Mouse (Mus musculus): Measurements from ENCODE around the gene Atp2b4.

DNA sequence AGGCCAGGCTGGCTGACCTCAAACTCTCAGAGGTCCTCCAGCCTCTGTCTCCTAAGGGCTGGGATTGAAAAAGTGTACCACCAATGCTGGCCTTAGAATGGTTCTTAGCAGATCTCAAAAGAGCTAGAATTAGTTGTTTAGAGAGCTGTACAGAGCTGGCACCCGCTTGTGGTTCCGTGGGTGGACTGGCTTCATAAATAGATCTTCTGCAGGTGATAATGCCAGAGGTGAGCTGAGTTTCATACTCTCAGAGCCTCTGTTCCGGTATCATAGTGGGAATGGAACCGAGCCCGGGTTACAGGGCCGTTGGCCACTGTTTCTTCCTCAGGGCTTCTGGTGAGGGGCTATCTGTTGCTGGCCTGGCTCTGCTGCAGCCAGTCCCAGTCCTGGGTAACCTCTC, 109.8 kb downstream of the Atp2b4 start:
- no peak for TF ChIP-seq CTCF (IDR thresholded peaks at IDR 0.05 in 2 of 3, conservative IDR thresholded peaks at IDR 0.05 in 1 of 3; ENCODE audit: control insufficient read depth in 1 of 3, insufficient read depth in 1 of 3, low read depth in 2 of 3, low read length in 3 of 3, poor library complexity in 1 of 3, severe bottlenecking in 1 of 3)
- no peak for TF ChIP-seq NELFE (IDR thresholded peaks at IDR 0.05; ENCODE audit: low read depth, low read length)
- no peak for TF ChIP-seq SIN3A (IDR thresholded peaks at IDR 0.05; ENCODE audit: low read length)
- no peak for TF ChIP-seq POLR2A (IDR thresholded peaks at IDR 0.05; ENCODE audit: control insufficient read depth in 1 of 2, insufficient read depth in 1 of 2, low read depth in 1 of 2, low read length in 2 of 2, poor library complexity in 1 of 2)
- TF ChIP-seq MYC (IDR thresholded peaks at IDR 0.05; ENCODE audit: low read depth, low read length): no peak
- TF ChIP-seq USF1 (IDR thresholded peaks at IDR 0.05; ENCODE audit: low read depth, low read length): no peak
- no peak for TF ChIP-seq ZNF384 (IDR thresholded peaks at IDR 0.05; ENCODE audit: low read depth, low read length)
- TF ChIP-seq TAL1 (IDR thresholded peaks at IDR 0.05; ENCODE audit: low read length): no peak
- TF ChIP-seq TCF12 (IDR thresholded peaks at IDR 0.05; ENCODE audit: low read depth, low read length): no peak
- no peak for TF ChIP-seq MAX (IDR thresholded peaks at IDR 0.05; ENCODE audit: low read length)

Data from MEL (cell line).